8 mouse cellular contexts compared by ENCODE assay signal in the genomic region with DNA sequence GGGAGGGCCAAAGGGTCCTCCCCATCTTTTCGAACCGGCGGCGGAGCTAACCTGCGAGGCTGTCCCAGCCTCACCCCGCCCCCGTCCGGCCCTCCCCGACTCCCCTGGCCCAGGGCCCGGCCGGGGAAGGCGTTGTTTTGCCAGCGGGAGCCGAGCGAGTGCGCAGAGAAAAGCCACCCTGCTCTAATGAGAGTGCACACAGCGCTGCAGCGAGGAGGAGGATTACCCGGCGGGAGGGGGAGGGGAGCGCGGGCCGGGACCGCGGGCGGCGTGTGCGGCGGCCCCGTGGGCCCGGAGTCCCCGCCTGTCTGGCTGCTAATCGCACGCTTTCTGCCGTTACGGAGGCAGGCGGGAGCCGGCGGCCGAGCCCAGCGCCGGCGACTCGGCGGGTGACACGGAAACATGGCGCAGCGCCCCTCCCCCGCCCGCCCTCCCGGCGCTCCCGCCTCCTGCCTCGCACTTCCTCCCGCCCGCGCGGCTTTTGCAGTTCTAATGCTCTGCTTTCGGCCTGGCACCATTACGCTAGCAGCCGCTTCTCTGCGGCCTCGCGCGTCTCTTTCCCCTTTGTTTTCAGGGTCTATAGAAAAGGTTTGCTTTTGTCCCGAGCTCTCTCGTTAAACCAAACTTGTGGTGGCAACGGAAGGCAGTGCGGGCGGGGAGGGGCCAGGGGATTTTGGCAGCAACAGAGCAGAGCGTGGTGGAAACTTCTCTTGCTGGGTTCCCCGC.
DNase-seq lines count a peak whose midpoint lies in the region; ATAC-seq and TF ChIP-seq lines count a peak whose summit lies in the region.

No protein-coding gene starts in this region.

- no peak for TF ChIP-seq CTCF in left cerebral cortex, adult 2 months (IDR thresholded peaks at IDR 0.05)

- no peaks in the 10 kb centered on the region for H3K36me3 ChIP-seq in hindbrain, embryonic 13.5 days

- intact Hi-C loops in left cerebral cortex, adult 2 months (cut with DNase I): loop anchor here (1.0 kb wide), 1 partner anchor 8 kb away; no protein-coding TSS in a partner anchor

- H3K4me1 ChIP-seq in hindbrain, embryonic 13.5 days (replicated peaks): peaks cover 64% of the 10 kb centered on the region

- under 1% methylated on average over 35 of the region's 72 CpGs for WGBS in hindbrain, embryonic 13.5 days

- peak overlapping the region; percentile 83 for H3K4me2 ChIP-seq in hindbrain, embryonic 13.5 days

- peak; percentile 37 for DNase-seq in MEL-GATA-1-ER (ENCODE audit: extremely low read depth, low read depth)
- peak; percentile 71 for DNase-seq in cerebellum, adult 9-10 months
- DNase-seq in frontal cortex, postnatal 25 days (ENCODE audit: low spot score in 2 of 2): peak; percentile 16 to 32
- DNase-seq in left cerebral cortex, adult 2 months (ENCODE audit: extremely low spot score in 1 of 2, low spot score in 2 of 2): peak; percentile 53 to 57
- peak; percentile 54 for DNase-seq in right cerebral cortex, postnatal 14 days
- DNase-seq in urinary bladder, postnatal 25 days (ENCODE audit: low spot score): peak; percentile 60

- peak overlapping the region; percentile 47 for H3K4me3 ChIP-seq in hindbrain, embryonic 13.5 days
- peak overlapping the region; percentile 55 for H3K4me3 ChIP-seq in left cerebral cortex, adult 2 months

- no peaks in the 10 kb centered on the region for H3K9me3 ChIP-seq in hindbrain, embryonic 13.5 days

- peak overlapping the region; percentile 96 for H3K27ac ChIP-seq in hindbrain, embryonic 13.5 days
- H3K27ac ChIP-seq in left cerebral cortex, adult 2 months: peak overlapping the region; percentile 87

- peaks cover 94% of the 10 kb centered on the region for H3K27me3 ChIP-seq in hindbrain, embryonic 13.5 days

- H3K9ac ChIP-seq in hindbrain, embryonic 13.5 days: peak overlapping the region; percentile 79

- ATAC-seq in hindbrain, embryonic 13.5 days (ENCODE audit: low FRiP score): peak; percentile 40
- ATAC-seq in megakaryocyte, adult 5-6 weeks (ENCODE audit: poor library complexity, severe bottlenecking): peak; percentile 25; the same call in 1 of the 2 replicates

Comparison
In these comparisons a context has a peak if more than half of its experiments do, and no peak if none do; other contexts are left out.
1. Peak in every context shown above with its lines: DNase-seq, ATAC-seq, H3K4me3 ChIP-seq and H3K27ac ChIP-seq.